Mouse (Mus musculus) kidney, postnatal 0 days (tissue): Measurements from ENCODE around the gene 4930562C15Rik. TPM values are rescaled to one million over a fixed set of nuclear protein-coding genes. Genes with fewer than 3 reads are reported as not detected.

ENCODE experiments used
- ATAC-seq: fragments of 200-750 bp; cut with Nextera tagmentation; replicated peaks from 2 replicates; pipeline ENCODE4 v1.8.0; 2017; ENCODE audit warnings: low read depth, moderate number of reproducible peaks, moderate TSS enrichment, moderate library complexity; ENCODE audit not compliant: low FRiP score
- DNase-seq: peaks from one replicate; pipeline ENCODE4 v3.0.0-alpha.2; 2016; ENCODE audit warnings: low spot score
- H3K27ac ChIP-seq: fragments of 300-500 bp; sonication (generic); 2 replicates; pipeline ENCODE4 v1.5.1; 2014; ENCODE audit warnings: mild to moderate bottlenecking
- H3K27me3 ChIP-seq: fragments of 300-500 bp; sonication (generic); 2 replicates; pipeline ENCODE4 v1.6.1; 2014; ENCODE audit warnings: low read length, mixed read lengths; ENCODE audit not compliant: insufficient read depth
- H3K36me3 ChIP-seq: fragments of 300-500 bp; sonication (generic); 2 replicates; pipeline ENCODE4 v1.6.1; 2014; ENCODE audit warnings: low read length, mixed read lengths; ENCODE audit not compliant: insufficient read depth
- H3K4me1 ChIP-seq: fragments of 300-500 bp; sonication (generic); replicated peaks from 2 replicates; pipeline ENCODE4 v1.6.1; 2014; ENCODE audit warnings: antibody characterized with exemption, low read length, mixed read lengths; ENCODE audit not compliant: insufficient read depth
- H3K4me2 ChIP-seq: fragments of 300-500 bp; sonication (generic); 2 replicates; pipeline ENCODE4 v1.6.1; 2014; ENCODE audit warnings: mild to moderate bottlenecking, low read length, moderate library complexity, mixed read lengths
- H3K4me3 ChIP-seq: fragments of 300-500 bp; sonication (generic); replicated peaks from 2 replicates; pipeline ENCODE4 v1.5.1; 2014; ENCODE audit warnings: low read depth, low read length
- H3K9ac ChIP-seq: fragments of 300-500 bp; sonication (generic); 2 replicates; pipeline ENCODE4 v1.6.1; 2014; ENCODE audit warnings: low read depth, low read length
- H3K9me3 ChIP-seq: fragments of 300-500 bp; sonication (generic); replicated peaks from 2 replicates; pipeline ENCODE4 v1.6.1; 2016; ENCODE audit warnings: low read length, inconsistent platforms, mixed read lengths
- CTCF ChIP-seq: IDR thresholded peaks from 2 replicates; pipeline ENCODE4 v1.5.1; 2016; ENCODE audit warnings: antibody characterized with exemption, low read depth, mild to moderate bottlenecking, moderate library complexity
- WGBS: fragments of 180-500 bp; shearing (Covaris S2); extraction: QIAGEN DNeasy Blood & Tissue Kit; methylation state at CpG from one replicate; pipeline ENCODE4 v1.1.7; 2014; 5-methylcytosine and 5-hydroxymethylcytosine counted together
- polyA plus RNA-seq: library from polyadenylated mRNA; unstranded; fragments of >200 nt; fragmentation: Nextera tagmentation; extraction: Ambion mirVana; gene quantifications from 2 replicates; pipeline ENCODE4 v1.2.1, GENCODE M21; 2015

4930562C15Rik gene
- 0.14 TPM in 1 of 2 replicates, not detected in the other for polyA plus RNA-seq

DNA sequence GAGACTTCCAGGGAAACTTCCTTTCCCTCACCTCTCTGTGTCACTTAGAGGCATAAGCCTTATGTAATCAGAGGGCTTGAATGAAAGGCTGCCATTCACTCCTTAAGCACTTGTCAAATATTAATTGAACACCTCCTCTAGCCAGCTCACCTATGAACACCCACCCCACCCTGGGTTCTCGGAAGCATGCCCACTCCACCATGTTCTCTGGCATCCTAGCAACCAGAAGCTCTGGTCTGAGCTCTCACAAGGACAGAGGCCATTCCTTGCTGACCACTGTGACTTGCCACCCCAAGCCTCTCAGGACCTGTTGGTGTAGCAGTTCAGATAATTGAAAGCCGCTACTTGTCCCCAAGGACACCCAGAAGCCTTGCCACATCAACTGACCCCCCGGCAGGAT, at the start of gene 4930562C15Rik:
TSS of gene 4930562C15Rik (plus strand) at position 226 of the 400 bp plus-strand sequence.
- no peak within 1 kb of the TSS for H3K9ac ChIP-seq
- 85% methylated on average over 3 of the region's 3 CpGs for WGBS
- H3K27me3 ChIP-seq = no peaks in the 10 kb centered on the region
- ATAC-seq (no peak), DNase-seq (no peak)
- H3K27ac ChIP-seq = no peak within 1 kb of the TSS
- H3K9me3 ChIP-seq = no peaks in the 10 kb centered on the region
- TF ChIP-seq CTCF = no peak
- H3K4me1 ChIP-seq = no peaks in the 10 kb centered on the region
- H3K4me3 ChIP-seq = no peak within 1 kb of the TSS
- H3K4me2 ChIP-seq = no peak within 1 kb of the TSS
- no peaks in the 10 kb centered on the region for H3K36me3 ChIP-seq

GRCm38 (mm10) chr16:4785706-4786105, 49.5 kb upstream of the 4930562C15Rik start:
- no peak overlapping the region for H3K4me2 ChIP-seq
- no peak overlapping the region for H3K9ac ChIP-seq
- H3K27ac ChIP-seq = no peak overlapping the region
- H3K27me3 ChIP-seq = no peaks in the 10 kb centered on the region
- DNase-seq (no peak), ATAC-seq (no peak)
- peaks cover 17% of the 10 kb centered on the region for H3K4me1 ChIP-seq
- H3K36me3 ChIP-seq = peaks cover 8% of the 10 kb centered on the region; the same call in 1 of the 2 replicates
- 56% methylated on average over 4 of the region's 4 CpGs for WGBS
- TF ChIP-seq CTCF = no peak
- H3K4me3 ChIP-seq = no peak overlapping the region
- H3K9me3 ChIP-seq = no peaks in the 10 kb centered on the region

DNA sequence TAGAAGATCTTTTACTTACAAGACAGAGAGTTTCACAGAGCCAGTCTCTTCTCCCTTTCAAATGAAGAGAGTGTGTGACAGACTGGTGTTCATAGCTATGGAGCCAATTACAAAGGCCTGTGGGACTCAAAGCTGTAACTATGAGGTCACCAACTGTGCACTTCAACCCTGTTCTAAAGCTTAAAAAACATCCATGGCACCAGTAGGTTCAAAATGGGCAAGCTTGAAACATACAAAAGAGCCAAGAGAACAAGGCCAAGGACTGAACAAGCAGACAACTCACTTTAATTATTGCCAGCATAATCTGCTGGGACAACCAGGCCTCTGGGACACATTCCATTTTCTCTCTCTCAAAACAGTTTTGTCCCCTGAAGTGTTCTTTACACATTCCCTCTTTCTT, 47.0 kb upstream of the 4930562C15Rik start:
- TF ChIP-seq CTCF = no peak
- Histone ChIP-seq H3K4me1 (peaks cover 17% of the 10 kb centered on the region), H3K4me2 (peak overlapping the region; percentile 68), H3K9me3 (no peaks in the 10 kb centered on the region), H3K4me3 (0 out of 2 replicates have a peak overlapping the region, but pooled peaks have one; percentile 12), H3K36me3 (peaks cover 4% of the 10 kb centered on the region; the same call in 1 of the 2 replicates), H3K27ac (no peak overlapping the region), H3K9ac (peak overlapping the region; percentile 31; the same call in 1 of the 2 replicates), H3K27me3 (no peaks in the 10 kb centered on the region)
- no peak for DNase-seq
- no peak for ATAC-seq

DNA sequence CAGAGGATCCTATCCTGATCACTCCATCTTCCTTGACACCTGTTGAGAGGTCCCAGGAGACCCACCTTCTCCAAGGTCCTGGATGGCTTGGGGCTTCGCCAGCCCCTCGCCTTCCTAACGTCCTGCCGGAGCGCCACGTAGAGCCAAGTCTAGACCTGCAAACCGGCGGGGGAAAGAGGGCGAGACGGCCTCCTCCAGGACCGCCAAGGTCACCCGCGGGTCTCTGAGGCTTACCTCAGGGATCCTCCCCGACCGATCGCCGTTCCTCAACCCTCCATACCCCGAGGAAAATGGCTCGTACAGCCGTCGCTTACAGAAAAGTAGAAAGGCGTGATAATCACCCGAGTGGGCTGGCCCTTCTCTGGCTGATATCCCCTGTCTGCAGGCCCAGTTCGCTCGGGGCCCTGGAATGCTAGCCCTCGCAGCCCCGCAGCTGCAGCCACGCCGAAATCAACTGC, 45.9 kb upstream of the 4930562C15Rik start:
- Histone ChIP-seq H3K27ac (peak overlapping the region; percentile 97), H3K9ac (peak overlapping the region; percentile 88), H3K9me3 (no peaks in the 10 kb centered on the region), H3K4me3 (peak overlapping the region; percentile 75), H3K4me1 (peaks cover 17% of the 10 kb centered on the region), H3K27me3 (no peaks in the 10 kb centered on the region), H3K36me3 (no peaks in the 10 kb centered on the region), H3K4me2 (peak overlapping the region; percentile 68)
- ATAC-seq = peak; percentile 59
- under 1% methylated on average over 29 of the region's 29 CpGs for WGBS
- no peak for TF ChIP-seq CTCF
- DNase-seq = no peak

GRCm38 (mm10) chr16:4789810-4790559, 45.2 kb upstream of the 4930562C15Rik start, which contains the start of gene Cdip1:
Gene Cdip1, minus strand, starts transcription at chr16:4790292.
- no peaks in the 10 kb centered on the region for H3K36me3 ChIP-seq
- DNase-seq = peak; percentile 97
- under 1% methylated on average over 51 of the region's 51 CpGs for WGBS
- peaks cover 17% of the 10 kb centered on the region for H3K4me1 ChIP-seq
- ATAC-seq = peak; percentile 96
- H3K27ac ChIP-seq = peak within 1 kb of the TSS; percentile 97
- no peaks in the 10 kb centered on the region for H3K9me3 ChIP-seq
- H3K4me3 ChIP-seq = peak within 1 kb of the TSS; percentile 75
- H3K9ac ChIP-seq = peak within 1 kb of the TSS; percentile 88
- TF ChIP-seq CTCF = no peak
- peak within 1 kb of the TSS; percentile 68 for H3K4me2 ChIP-seq
- H3K27me3 ChIP-seq = no peaks in the 10 kb centered on the region

DNA sequence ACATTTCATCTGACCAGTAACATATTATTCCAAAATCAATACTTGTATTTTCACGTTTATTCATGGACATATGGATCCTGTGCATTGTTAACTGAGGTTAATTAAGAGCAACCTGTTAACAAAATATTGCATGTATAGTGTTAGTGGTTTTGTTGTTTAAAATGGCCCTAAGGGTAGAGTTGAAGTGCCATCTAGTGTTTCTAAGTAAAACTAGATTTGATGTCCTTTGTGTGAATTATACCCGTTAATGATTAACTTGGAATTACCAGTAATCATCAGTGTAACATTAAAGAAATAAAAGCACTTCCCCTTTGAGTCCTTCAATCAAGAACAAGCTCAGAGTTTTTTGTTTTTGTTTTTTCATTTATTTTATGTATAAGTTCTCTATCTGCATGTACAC, 43.9 kb upstream of the 4930562C15Rik start:
- Histone ChIP-seq H3K4me1 (peaks cover 11% of the 10 kb centered on the region), H3K4me2 (no peak overlapping the region), H3K27ac (no peak overlapping the region), H3K36me3 (no peaks in the 10 kb centered on the region), H3K4me3 (no peak overlapping the region), H3K9ac (no peak overlapping the region), H3K9me3 (no peaks in the 10 kb centered on the region), H3K27me3 (no peaks in the 10 kb centered on the region)
- peak; percentile 67 for TF ChIP-seq CTCF
- 45% methylated on average over 2 of the region's 2 CpGs for WGBS
- DNase-seq = peak; percentile 75
- ATAC-seq = no peak
